Mouse (Mus musculus): ENCODE data around the gene Gm45716. TPM values are rescaled to one million over a fixed set of nuclear protein-coding genes. Genes with fewer than 3 reads are reported as not detected.
A peak's percentile ranks its signal among the peaks of the same experiment; 100 is the strongest.

Gm45716 gene
- total and polyA plus RNA-seq, 2 experiments from 2014 or later = 10.0 to 23.6 TPM

DNA sequence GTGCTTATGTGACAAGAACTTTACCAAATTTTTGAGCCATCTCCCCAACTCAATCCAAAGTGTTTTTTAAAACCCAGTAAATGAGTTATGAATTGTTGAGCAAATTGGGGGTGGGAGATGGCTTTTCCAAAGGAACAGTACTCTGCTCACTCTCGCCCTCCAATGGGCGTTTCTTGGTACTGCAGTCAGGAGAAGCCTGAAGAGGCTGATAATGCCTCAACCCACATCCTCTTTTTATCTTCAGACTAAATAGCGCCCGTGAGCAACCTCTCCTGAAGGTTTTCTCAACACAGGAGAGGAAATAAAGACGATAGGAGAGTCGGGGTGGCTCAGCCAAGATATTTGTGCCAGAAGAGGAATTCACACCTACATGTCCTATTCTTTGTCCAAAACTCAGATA, 19.7 kb upstream of the Gm45716 start:
- no peak for ATAC-seq (ENCODE audit: low FRiP score)
- peak; percentile 40 for DNase-seq (ENCODE audit: low spot score)
- no peaks in the 10 kb centered on the region for H3K27me3 ChIP-seq (ENCODE audit: insufficient read depth, low read length)
- WGBS = 22% methylated on average over 6 of the region's 6 CpGs
- H3K4me1 ChIP-seq (ENCODE audit: insufficient read depth, low read length) = no peaks in the 10 kb centered on the region; the same call in 1 of the 2 replicates
- no peak overlapping the region for H3K9ac ChIP-seq (replicated peaks; ENCODE audit: low read length, poor library complexity, severe bottlenecking)
- TF ChIP-seq CTCF (IDR thresholded peaks at IDR 0.05) = peak; percentile 69
- H3K36me3 ChIP-seq (ENCODE audit: insufficient read depth, low read length) = no peaks in the 10 kb centered on the region
- H3K9me3 ChIP-seq (ENCODE audit: low read length) = no peaks in the 10 kb centered on the region
- H3K27ac ChIP-seq (ENCODE audit: low read depth, low read length) = no peak overlapping the region
- no peak overlapping the region for H3K4me3 ChIP-seq (ENCODE audit: low read depth, low read length)
- no peak overlapping the region for H3K4me2 ChIP-seq (ENCODE audit: low read depth, low read length, poor library complexity, severe bottlenecking)

DNA sequence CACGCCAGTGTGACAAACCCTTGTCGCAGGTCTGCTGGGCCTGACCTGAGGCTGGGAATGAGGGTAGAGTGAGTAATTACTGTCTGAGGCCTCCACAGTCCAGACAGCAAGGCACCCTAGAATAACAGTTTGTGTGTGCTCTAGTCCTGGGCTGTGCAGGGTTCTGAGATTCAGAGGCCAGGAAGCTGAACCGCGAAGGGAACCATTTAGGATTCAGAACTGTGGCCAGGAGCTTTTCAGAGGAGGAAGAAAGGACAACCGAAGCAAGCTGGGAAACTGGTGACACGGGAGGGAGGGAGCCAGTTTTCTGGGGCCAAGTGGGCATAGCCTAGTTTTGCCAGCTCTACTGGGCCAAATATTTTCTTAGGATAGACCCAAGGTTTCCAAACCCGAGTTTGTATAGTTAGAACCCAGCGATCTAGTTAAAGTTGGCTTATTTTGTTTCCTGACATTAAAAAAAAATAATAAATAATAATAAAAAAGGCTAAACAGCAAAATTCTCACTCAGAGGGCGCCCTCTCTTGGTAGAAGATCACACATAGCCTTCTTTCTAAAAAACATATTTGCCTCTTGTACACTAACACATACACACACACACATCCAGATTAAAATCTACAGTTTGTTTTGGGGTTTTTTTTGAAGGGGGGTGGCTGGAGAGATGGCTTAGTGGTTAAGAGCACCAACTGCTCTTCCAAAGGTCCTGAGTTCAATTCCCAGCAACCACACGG, 19.0 kb upstream of the Gm45716 start:
- Histone ChIP-seq H3K36me3 (ENCODE audit: insufficient read depth, low read length) (no peaks in the 10 kb centered on the region), H3K27ac (ENCODE audit: low read depth, low read length) (no peak overlapping the region), H3K4me2 (ENCODE audit: low read depth, low read length, poor library complexity, severe bottlenecking) (no peak overlapping the region), H3K4me3 (ENCODE audit: low read depth, low read length) (no peak overlapping the region), H3K27me3 (ENCODE audit: insufficient read depth, low read length) (no peaks in the 10 kb centered on the region), H3K9me3 (ENCODE audit: low read length) (no peaks in the 10 kb centered on the region), H3K9ac (replicated peaks; ENCODE audit: low read length, poor library complexity, severe bottlenecking) (no peak overlapping the region), H3K4me1 (ENCODE audit: insufficient read depth, low read length) (no peaks in the 10 kb centered on the region; the same call in 1 of the 2 replicates)
- peak; percentile 12 for DNase-seq (ENCODE audit: low spot score)
- peak; percentile 49 for TF ChIP-seq CTCF (IDR thresholded peaks at IDR 0.05)
- WGBS = 84% methylated on average over 10 of the region's 10 CpGs
- ATAC-seq (ENCODE audit: low FRiP score) = no peak

- Histone ChIP-seq H3K9ac (replicated peaks; ENCODE audit: low read length, poor library complexity, severe bottlenecking) (no peak overlapping the region), H3K9me3 (ENCODE audit: low read length) (no peaks in the 10 kb centered on the region), H3K4me2 (ENCODE audit: low read depth, low read length, poor library complexity, severe bottlenecking) (peak overlapping the region; percentile 41), H3K4me3 (ENCODE audit: low read depth, low read length) (0 out of 2 replicates have a peak overlapping the region, but pooled peaks have one; percentile 8), H3K4me1 (ENCODE audit: insufficient read depth, low read length) (no peaks in the 10 kb centered on the region; the same call in 1 of the 2 replicates), H3K27me3 (ENCODE audit: insufficient read depth, low read length) (no peaks in the 10 kb centered on the region), H3K36me3 (ENCODE audit: insufficient read depth, low read length) (no peaks in the 10 kb centered on the region), H3K27ac (ENCODE audit: low read depth, low read length) (no peak overlapping the region)
- 57% methylated on average over 20 of the region's 20 CpGs for WGBS
- no peak for DNase-seq (ENCODE audit: low spot score)
- no peak for ATAC-seq (ENCODE audit: low FRiP score)
- TF ChIP-seq CTCF (IDR thresholded peaks at IDR 0.05) = no peak
Measured at GRCm38 (mm10) chr11:90169200-90170013, 18.1 kb upstream of the Gm45716 start.

GRCm38 (mm10) chr11:90170014-90170320, 17.5 kb upstream of the Gm45716 start:
- no peaks in the 10 kb centered on the region for H3K4me1 ChIP-seq (ENCODE audit: insufficient read depth, low read length)
- 2% methylated on average over 7 of the region's 7 CpGs for WGBS
- ATAC-seq (ENCODE audit: low FRiP score) (peak; percentile 77), DNase-seq (ENCODE audit: low spot score) (peak; percentile 93)
- no peaks in the 10 kb centered on the region for H3K27me3 ChIP-seq (ENCODE audit: insufficient read depth, low read length)
- peak; percentile 100 for TF ChIP-seq CTCF (IDR thresholded peaks at IDR 0.05)
- H3K36me3 ChIP-seq (ENCODE audit: insufficient read depth, low read length) = no peaks in the 10 kb centered on the region
- H3K4me2 ChIP-seq (ENCODE audit: low read depth, low read length, poor library complexity, severe bottlenecking) = peak overlapping the region; percentile 41
- no peak overlapping the region for H3K27ac ChIP-seq (ENCODE audit: low read depth, low read length)
- no peaks in the 10 kb centered on the region for H3K9me3 ChIP-seq (ENCODE audit: low read length)
- 0 out of 2 replicates have a peak overlapping the region, but pooled peaks have one; percentile 8 for H3K4me3 ChIP-seq (ENCODE audit: low read depth, low read length)
- H3K9ac ChIP-seq (replicated peaks; ENCODE audit: low read length, poor library complexity, severe bottlenecking) = no peak overlapping the region

DNA sequence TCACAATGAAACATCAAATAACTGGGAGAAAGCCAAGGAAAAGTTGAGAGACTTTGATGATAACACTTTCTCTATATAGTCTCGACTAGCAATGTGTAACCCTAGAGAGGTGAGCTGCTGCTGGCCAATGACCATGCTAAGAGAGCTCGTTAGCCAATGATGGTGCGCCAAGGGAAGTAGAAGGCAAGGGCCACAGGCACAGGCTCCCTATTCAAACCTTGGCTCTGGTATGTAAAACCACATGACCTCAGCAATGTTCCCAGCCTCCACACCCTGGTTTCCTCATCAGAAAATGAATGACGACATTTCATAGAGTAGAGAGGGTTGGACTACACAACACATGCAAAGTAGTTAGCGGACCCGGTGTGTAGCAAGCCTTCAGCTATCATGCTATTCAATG, 15.2 kb upstream of the Gm45716 start:
- Histone ChIP-seq H3K27me3 (ENCODE audit: insufficient read depth, low read length) (no peaks in the 10 kb centered on the region), H3K9ac (replicated peaks; ENCODE audit: low read length, poor library complexity, severe bottlenecking) (no peak overlapping the region), H3K4me3 (ENCODE audit: low read depth, low read length) (no peak overlapping the region), H3K4me1 (ENCODE audit: insufficient read depth, low read length) (no peaks in the 10 kb centered on the region), H3K9me3 (ENCODE audit: low read length) (no peaks in the 10 kb centered on the region), H3K27ac (ENCODE audit: low read depth, low read length) (no peak overlapping the region), H3K36me3 (ENCODE audit: insufficient read depth, low read length) (no peaks in the 10 kb centered on the region), H3K4me2 (ENCODE audit: low read depth, low read length, poor library complexity, severe bottlenecking) (no peak overlapping the region)
- DNase-seq (ENCODE audit: low spot score) = no peak
- no peak for ATAC-seq (ENCODE audit: low FRiP score)
- WGBS = 91% methylated on average over 6 of the region's 6 CpGs
- no peak for TF ChIP-seq CTCF (IDR thresholded peaks at IDR 0.05)
